Mouse (Mus musculus): ENCODE results near the gene Akr1c19. TPM values are rescaled to one million over a fixed set of nuclear protein-coding genes. Genes with fewer than 3 reads are reported as not detected.
A peak's percentile ranks its signal among the peaks of the same experiment; 100 is the strongest.
"Not testable (repeated sequence)": the region's sequence is repeated elsewhere in the genome, so short reads cannot be mapped to it uniquely, and the experiment has no call there.

Gene Akr1c19
- polyA plus RNA-seq, 1 experiment: not detected

DNA sequence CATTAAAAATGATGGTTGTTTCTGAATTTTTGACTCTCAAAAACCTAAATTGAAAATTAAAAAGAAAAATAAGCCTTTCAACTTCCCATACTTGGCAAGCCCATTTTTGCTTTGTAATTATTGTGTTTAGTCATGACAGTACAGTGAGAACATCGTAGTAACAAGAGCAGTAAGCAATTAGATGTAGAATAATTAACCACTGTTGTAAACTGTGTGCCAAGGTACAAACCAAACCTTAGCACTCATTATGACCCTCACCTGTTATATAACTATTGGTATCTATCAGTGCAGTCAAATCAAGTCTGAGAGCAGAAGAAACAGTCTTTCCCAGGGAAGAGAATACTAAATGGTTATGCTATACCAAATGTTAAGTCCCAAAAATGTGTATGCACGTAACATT lies 36.5 kb downstream of the Akr1c19 start:
- TF ChIP-seq FLI1 (IDR thresholded peaks at IDR 0.05; ENCODE audit: low read length) (no peak), GATA1 (IDR thresholded peaks at IDR 0.05; ENCODE audit: borderline replicate concordance, low read length) (no peak)
- no peak overlapping the region for H3K4me3 ChIP-seq (replicated peaks)
- H3K27me3 ChIP-seq (replicated peaks): no peaks in the 10 kb centered on the region
- no peaks in the 10 kb centered on the region for H3K9me3 ChIP-seq
- no peaks in the 10 kb centered on the region for H3K36me3 ChIP-seq (replicated peaks; ENCODE audit: low read length)
- H3K4me1 ChIP-seq: no peaks in the 10 kb centered on the region

DNA sequence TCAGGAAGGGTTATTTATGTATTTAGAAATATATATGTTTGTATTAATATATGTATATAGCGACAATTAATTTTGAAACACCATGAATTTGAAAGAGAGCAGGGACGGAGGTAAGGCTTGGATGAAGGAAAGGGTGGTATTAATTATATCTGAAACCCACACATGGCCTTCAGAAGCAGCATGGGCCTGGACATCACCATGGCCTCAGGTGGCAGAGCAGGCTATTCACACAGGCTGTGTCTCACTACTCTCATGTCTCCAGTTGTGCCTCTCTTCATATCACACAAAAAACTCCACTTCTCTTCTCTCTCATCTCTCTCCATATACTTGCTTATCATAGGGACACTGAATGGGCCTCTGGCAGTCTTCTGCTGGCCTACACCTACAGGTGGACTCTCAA lies 37.0 kb downstream of the Akr1c19 start:
- not testable (repeated sequence) for H3K27me3 ChIP-seq (replicated peaks); H3K36me3 ChIP-seq (replicated peaks; ENCODE audit: low read length); H3K4me1 ChIP-seq; H3K9me3 ChIP-seq; H3K4me3 ChIP-seq (replicated peaks)

DNA sequence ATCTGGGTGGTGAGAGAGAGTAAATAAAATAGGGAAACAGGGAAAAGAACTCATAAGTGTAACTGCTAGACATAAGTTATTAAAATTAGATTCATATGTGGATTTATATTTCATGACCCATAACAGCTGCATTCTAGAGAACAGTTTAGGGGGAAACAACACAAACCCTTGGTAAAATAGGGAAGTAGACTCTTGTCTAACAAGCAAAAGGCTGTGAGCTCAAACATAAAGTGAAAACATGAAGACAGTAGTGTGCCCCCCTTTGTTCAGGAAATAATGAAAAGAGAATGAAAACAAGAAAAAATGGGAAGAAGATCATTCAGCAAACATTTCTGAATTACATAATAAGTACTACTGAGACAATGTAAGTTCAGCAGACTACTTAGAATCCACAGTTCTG lies 42.4 kb downstream of the Akr1c19 start:
- Histone ChIP-seq H3K27me3 (replicated peaks) (no peaks in the 10 kb centered on the region), H3K9me3 (no peaks in the 10 kb centered on the region), H3K4me1 (peaks cover 5% of the 10 kb centered on the region; the same call in 1 of the 2 replicates), H3K36me3 (replicated peaks; ENCODE audit: low read length) (no peaks in the 10 kb centered on the region), H3K4me3 (replicated peaks) (no peak overlapping the region)
- TF ChIP-seq GATA1 (IDR thresholded peaks at IDR 0.05; ENCODE audit: borderline replicate concordance, low read length) (no peak), FLI1 (IDR thresholded peaks at IDR 0.05; ENCODE audit: low read length) (no peak)

DNA sequence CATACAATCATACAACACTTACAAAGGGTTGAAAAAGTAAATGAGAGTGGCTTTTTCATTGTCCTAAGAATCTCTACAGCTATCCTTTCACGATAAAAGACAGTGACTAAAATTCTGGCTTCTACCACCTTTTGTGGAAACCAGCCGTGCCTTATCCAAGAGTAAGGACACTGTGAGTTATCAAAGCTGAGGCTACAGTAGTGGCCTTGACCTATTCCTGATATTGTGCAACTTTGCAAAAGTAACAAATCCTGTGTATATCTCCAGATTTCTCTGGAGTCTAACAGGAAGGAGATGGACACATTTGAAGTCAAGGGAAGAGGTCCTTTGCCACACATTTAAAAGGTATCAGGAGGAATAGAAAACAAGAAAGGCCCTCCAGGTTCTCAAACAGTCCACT lies 49.0 kb downstream of the Akr1c19 start:
- Histone ChIP-seq H3K4me3 (replicated peaks) (no peak overlapping the region), H3K9me3 (no peaks in the 10 kb centered on the region)
- no peak for TF ChIP-seq FLI1 (IDR thresholded peaks at IDR 0.05; ENCODE audit: low read length)
- no peak for TF ChIP-seq GATA1 (IDR thresholded peaks at IDR 0.05; ENCODE audit: borderline replicate concordance, low read length)

GRCm38 (mm10) chr13:4279284-4279683 lies 50.8 kb downstream of the Akr1c19 start, which contains the start of gene Akr1c12:
TSS of gene Akr1c12 (minus strand) at chr13:4279433.
- TF ChIP-seq GATA1 (IDR thresholded peaks at IDR 0.05; ENCODE audit: borderline replicate concordance, low read length): no peak
- TF ChIP-seq FLI1 (IDR thresholded peaks at IDR 0.05; ENCODE audit: low read length): no peak
- Histone ChIP-seq H3K27me3 (replicated peaks) (no peaks in the 10 kb centered on the region), H3K4me1 (peaks cover 14% of the 10 kb centered on the region), H3K36me3 (replicated peaks; ENCODE audit: low read length) (no peaks in the 10 kb centered on the region), H3K9me3 (no peaks in the 10 kb centered on the region), H3K4me3 (replicated peaks) (peak within 1 kb of the TSS; percentile 51)

More for the DNA sequence above, 49.0 kb downstream of the Akr1c19 start:
- no peaks in the 10 kb centered on the region for H3K36me3 ChIP-seq (replicated peaks; ENCODE audit: low read length)
- H3K27me3 ChIP-seq (replicated peaks): no peaks in the 10 kb centered on the region
- H3K4me1 ChIP-seq: peaks cover 14% of the 10 kb centered on the region

- Histone ChIP-seq H3K9me3 (no peaks in the 10 kb centered on the region), H3K4me3 (replicated peaks) (no peak overlapping the region), H3K4me1 (peaks cover 14% of the 10 kb centered on the region), H3K27me3 (replicated peaks) (no peaks in the 10 kb centered on the region), H3K36me3 (replicated peaks; ENCODE audit: low read length) (no peaks in the 10 kb centered on the region)
- TF ChIP-seq GATA1 (IDR thresholded peaks at IDR 0.05; ENCODE audit: borderline replicate concordance, low read length) (no peak), FLI1 (IDR thresholded peaks at IDR 0.05; ENCODE audit: low read length) (no peak)
Measured at GRCm38 (mm10) chr13:4281471-4282412, 53.2 kb downstream of the Akr1c19 start.

- no peak overlapping the region for H3K4me3 ChIP-seq (replicated peaks)
- no peaks in the 10 kb centered on the region for H3K36me3 ChIP-seq (replicated peaks; ENCODE audit: low read length)
- H3K27me3 ChIP-seq (replicated peaks): no peaks in the 10 kb centered on the region
- no peaks in the 10 kb centered on the region for H3K4me1 ChIP-seq
- H3K9me3 ChIP-seq: no peaks in the 10 kb centered on the region
- no peak for TF ChIP-seq GATA1 (IDR thresholded peaks at IDR 0.05; ENCODE audit: borderline replicate concordance, low read length)
- TF ChIP-seq FLI1 (IDR thresholded peaks at IDR 0.05; ENCODE audit: low read length): no peak
Measured at GRCm38 (mm10) chr13:4296991-4297390, 68.5 kb downstream of the Akr1c19 start.

Other genes starting within 250 kb of the Akr1c19 start
- gene Akr1c14, start 179.7 kb upstream of the Akr1c19 start, polyA plus RNA-seq (2012; ENCODE audit: insufficient read depth, low replicate concordance): not detected in 2 replicates
- gene Akr1c18, start 78.0 kb upstream of the Akr1c19 start, polyA plus RNA-seq (2012; ENCODE audit: insufficient read depth, low replicate concordance): not detected in 2 replicates
- 4.7 TPM in 1 of 2 replicates, not detected in the other for gene Akr1c13, start 37.5 kb upstream of the Akr1c19 start, polyA plus RNA-seq (2012; ENCODE audit: insufficient read depth, low replicate concordance)
- 0.22 TPM in 1 of 2 replicates, not detected in the other for gene Akr1c12, start 50.7 kb downstream of the Akr1c19 start, polyA plus RNA-seq (2012; ENCODE audit: insufficient read depth, low replicate concordance)
- gene Akr1c6, start 205.6 kb downstream of the Akr1c19 start, polyA plus RNA-seq (2012; ENCODE audit: insufficient read depth, low replicate concordance): not detected in 2 replicates

Data from megakaryocyte, embryonic 14.5 days (primary cell).